Mouse (Mus musculus) lung, embryonic 15.5 days (tissue): ENCODE data around the gene Bicc1. TPM values are rescaled to one million over a fixed set of nuclear protein-coding genes. Genes with fewer than 3 reads are reported as not detected.

Experiments
- ATAC-seq: fragments of 200-750 bp; cut with Nextera tagmentation; 2 replicates; pipeline ENCODE4 v1.8.0; 2017; ENCODE audit warnings: moderate number of reproducible peaks, borderline replicate concordance; ENCODE audit not compliant: low FRiP score, low TSS enrichment; ENCODE audit errors: extremely low read depth
- H3K27ac ChIP-seq: fragments of 300-500 bp; sonication (generic); 2 replicates; pipeline ENCODE4 v1.5.1; 2015; ENCODE audit warnings: moderate library complexity, mild to moderate bottlenecking, inconsistent platforms
- H3K27me3 ChIP-seq: fragments of 300-500 bp; sonication (generic); 2 replicates; pipeline ENCODE4 v1.6.1; 2015; ENCODE audit warnings: inconsistent platforms
- H3K36me3 ChIP-seq: fragments of 300-500 bp; sonication (generic); 2 replicates; pipeline ENCODE4 v1.6.1; 2015; ENCODE audit warnings: inconsistent platforms
- H3K4me1 ChIP-seq: fragments of 300-500 bp; sonication (generic); 2 replicates; pipeline ENCODE4 v1.6.1; 2015; ENCODE audit warnings: inconsistent platforms
- H3K4me2 ChIP-seq: fragments of 300-500 bp; sonication (generic); 2 replicates; pipeline ENCODE4 v1.6.1; 2015; ENCODE audit warnings: inconsistent platforms, mild to moderate bottlenecking, moderate library complexity
- H3K4me3 ChIP-seq: fragments of 300-500 bp; sonication (generic); 2 replicates; pipeline ENCODE4 v1.5.1; 2015; ENCODE audit warnings: mild to moderate bottlenecking, inconsistent platforms
- H3K9ac ChIP-seq: fragments of 300-500 bp; sonication (generic); 2 replicates; pipeline ENCODE4 v1.6.1; 2015; ENCODE audit warnings: inconsistent platforms
- H3K9me3 ChIP-seq: fragments of 300-500 bp; sonication (generic); 2 replicates; pipeline ENCODE4 v1.6.1; 2016; ENCODE audit warnings: inconsistent platforms
- WGBS: fragments of 180-500 bp; shearing (Covaris S2); methylation state at CpG from one replicate; pipeline ENCODE4 v1.1.7; 2015; 5-methylcytosine and 5-hydroxymethylcytosine counted together
- polyA plus RNA-seq: library from polyadenylated mRNA; unstranded; fragments of >200 nt; fragmentation: Nextera tagmentation; extraction: Ambion mirVana; gene quantifications from 2 replicates; pipeline ENCODE4 v1.2.1, GENCODE M21; 2015

The Bicc1 gene
- polyA plus RNA-seq, 1 experiment from 2014 or later, result 20.7 TPM

GRCm38 (mm10) chr10:71120121-71120768 lies 39.3 kb downstream of the Bicc1 start:
- 52% methylated on average over 14 of the region's 14 CpGs for WGBS
- H3K4me3 ChIP-seq, result no peak overlapping the region
- H3K9ac ChIP-seq, result no peak overlapping the region
- no peaks in the 10 kb centered on the region for H3K9me3 ChIP-seq
- no peak overlapping the region for H3K4me2 ChIP-seq
- no peaks in the 10 kb centered on the region for H3K27me3 ChIP-seq
- H3K4me1 ChIP-seq, result peaks cover 27% of the 10 kb centered on the region
- no peak for ATAC-seq
- H3K36me3 ChIP-seq, result no peaks in the 10 kb centered on the region
- peak overlapping the region; percentile 78 for H3K27ac ChIP-seq

- Histone ChIP-seq H3K27me3 (no peaks in the 10 kb centered on the region), H3K4me3 (no peak overlapping the region), H3K9ac (no peak overlapping the region), H3K36me3 (no peaks in the 10 kb centered on the region), H3K4me2 (no peak overlapping the region), H3K9me3 (no peaks in the 10 kb centered on the region), H3K27ac (peak overlapping the region; percentile 78), H3K4me1 (peaks cover 31% of the 10 kb centered on the region)
- ATAC-seq, result peak; percentile 48; the same call in 1 of the 2 replicates
- WGBS, result 21% methylated on average over 15 of the region's 15 CpGs
These were observed 40.2 kb downstream of the Bicc1 start for GRCm38 (mm10) chr10:71119120-71119847.

- no peak overlapping the region for H3K27ac ChIP-seq
These were observed 41.7 kb downstream of the Bicc1 start for GRCm38 (mm10) chr10:71117766-71118165.

GRCm38 (mm10) chr10:71114260-71114920 lies 45.1 kb downstream of the Bicc1 start:
- no peak overlapping the region for H3K4me2 ChIP-seq
- H3K9ac ChIP-seq, result no peak overlapping the region
- ATAC-seq, result no peak; the same call in 1 of the 2 replicates
- no peak overlapping the region for H3K4me3 ChIP-seq
- no peaks in the 10 kb centered on the region for H3K9me3 ChIP-seq
- H3K36me3 ChIP-seq, result no peaks in the 10 kb centered on the region
- no peaks in the 10 kb centered on the region for H3K27me3 ChIP-seq
- 52% methylated on average over 10 of the region's 10 CpGs for WGBS
- H3K4me1 ChIP-seq, result peaks cover 17% of the 10 kb centered on the region
- peak overlapping the region; percentile 67; the same call in 1 of the 2 replicates for H3K27ac ChIP-seq

More at GRCm38 (mm10) chr10:71117766-71118165, 41.7 kb downstream of the Bicc1 start:
- Histone ChIP-seq H3K36me3 (no peaks in the 10 kb centered on the region), H3K27me3 (no peaks in the 10 kb centered on the region), H3K9ac (no peak overlapping the region), H3K4me2 (no peak overlapping the region), H3K4me3 (no peak overlapping the region), H3K4me1 (peaks cover 34% of the 10 kb centered on the region), H3K9me3 (no peaks in the 10 kb centered on the region)
- WGBS, result 80% methylated on average over 7 of the region's 7 CpGs
- no peak for ATAC-seq

GRCm38 (mm10) chr10:71106491-71107205 lies 52.9 kb downstream of the Bicc1 start:
- Histone ChIP-seq H3K4me3 (no peak overlapping the region), H3K9ac (no peak overlapping the region), H3K9me3 (no peaks in the 10 kb centered on the region), H3K36me3 (no peaks in the 10 kb centered on the region), H3K27me3 (no peaks in the 10 kb centered on the region), H3K27ac (no peak overlapping the region), H3K4me1 (no peaks in the 10 kb centered on the region), H3K4me2 (no peak overlapping the region)
- WGBS, result 93% methylated on average over 9 of the region's 9 CpGs
- no peak for ATAC-seq

- ATAC-seq, result no peak
- Histone ChIP-seq H3K36me3 (no peaks in the 10 kb centered on the region), H3K4me3 (no peak overlapping the region), H3K9me3 (no peaks in the 10 kb centered on the region), H3K4me2 (no peak overlapping the region), H3K4me1 (no peaks in the 10 kb centered on the region), H3K27me3 (no peaks in the 10 kb centered on the region), H3K27ac (no peak overlapping the region), H3K9ac (no peak overlapping the region)
- WGBS, result 61% methylated on average over 6 of the region's 6 CpGs
These were observed 54.7 kb downstream of the Bicc1 start for GRCm38 (mm10) chr10:71104791-71105190.

- Histone ChIP-seq H3K4me3 (no peak overlapping the region), H3K36me3 (no peaks in the 10 kb centered on the region), H3K27ac (no peak overlapping the region), H3K4me2 (no peak overlapping the region), H3K4me1 (no peaks in the 10 kb centered on the region), H3K27me3 (no peaks in the 10 kb centered on the region), H3K9me3 (no peaks in the 10 kb centered on the region), H3K9ac (no peak overlapping the region)
- 77% methylated on average over 8 of the region's 8 CpGs for WGBS
- ATAC-seq, result no peak
These were observed 58.5 kb downstream of the Bicc1 start for GRCm38 (mm10) chr10:71100815-71101499.

GRCm38 (mm10) chr10:71094707-71095254 lies 64.7 kb downstream of the Bicc1 start:
- Histone ChIP-seq H3K4me2 (no peak overlapping the region), H3K4me1 (no peaks in the 10 kb centered on the region), H3K27ac (no peak overlapping the region), H3K9me3 (no peaks in the 10 kb centered on the region), H3K4me3 (no peak overlapping the region), H3K36me3 (no peaks in the 10 kb centered on the region), H3K9ac (no peak overlapping the region), H3K27me3 (no peaks in the 10 kb centered on the region)
- WGBS, result 66% methylated on average over 8 of the region's 8 CpGs
- no peak for ATAC-seq

- Histone ChIP-seq H3K4me2 (no peak overlapping the region), H3K9me3 (no peaks in the 10 kb centered on the region), H3K4me3 (no peak overlapping the region), H3K4me1 (no peaks in the 10 kb centered on the region), H3K27ac (no peak overlapping the region), H3K27me3 (no peaks in the 10 kb centered on the region), H3K9ac (no peak overlapping the region), H3K36me3 (no peaks in the 10 kb centered on the region)
- WGBS, result 87% methylated on average over 2 of the region's 2 CpGs
- no peak for ATAC-seq
These were observed 66.2 kb downstream of the Bicc1 start for GRCm38 (mm10) chr10:71093312-71093711.

- no peak for ATAC-seq
- no peaks in the 10 kb centered on the region for H3K9me3 ChIP-seq
- no peak overlapping the region for H3K9ac ChIP-seq
- H3K4me1 ChIP-seq, result no peaks in the 10 kb centered on the region
- H3K27me3 ChIP-seq, result no peaks in the 10 kb centered on the region
- H3K4me2 ChIP-seq, result no peak overlapping the region
- 88% methylated on average over 4 of the region's 4 CpGs for WGBS
- H3K36me3 ChIP-seq, result no peaks in the 10 kb centered on the region
- no peak overlapping the region for H3K27ac ChIP-seq
- no peak overlapping the region for H3K4me3 ChIP-seq
These were observed 72.2 kb downstream of the Bicc1 start for GRCm38 (mm10) chr10:71087359-71087716.
